Mouse (Mus musculus): ENCODE results near the gene Fam160b1.

Gene Fam160b1

DNA sequence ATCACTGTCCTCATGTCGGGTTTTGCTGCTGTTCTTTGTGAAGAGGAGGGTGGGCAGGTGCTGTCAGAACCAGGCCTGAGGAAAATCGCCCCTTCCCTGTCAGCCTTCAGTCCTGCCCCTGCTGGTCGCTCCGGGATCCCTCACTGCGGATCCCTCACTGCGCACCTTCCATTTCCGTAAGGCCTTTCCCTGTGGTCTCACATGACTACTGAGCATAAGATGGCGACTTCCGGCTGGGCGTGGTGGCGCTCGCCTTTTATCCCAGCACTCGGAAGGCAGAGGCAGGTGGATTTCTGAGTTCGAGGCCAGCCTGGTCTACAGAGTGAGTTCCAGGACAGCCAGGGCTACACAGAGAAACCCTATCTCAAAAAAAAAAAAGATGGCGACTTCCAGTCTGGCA lies 64.8 kb downstream of the Fam160b1 start:
- DNase-seq (ENCODE audit: low spot score in 2 of 2) = no peak

DNA sequence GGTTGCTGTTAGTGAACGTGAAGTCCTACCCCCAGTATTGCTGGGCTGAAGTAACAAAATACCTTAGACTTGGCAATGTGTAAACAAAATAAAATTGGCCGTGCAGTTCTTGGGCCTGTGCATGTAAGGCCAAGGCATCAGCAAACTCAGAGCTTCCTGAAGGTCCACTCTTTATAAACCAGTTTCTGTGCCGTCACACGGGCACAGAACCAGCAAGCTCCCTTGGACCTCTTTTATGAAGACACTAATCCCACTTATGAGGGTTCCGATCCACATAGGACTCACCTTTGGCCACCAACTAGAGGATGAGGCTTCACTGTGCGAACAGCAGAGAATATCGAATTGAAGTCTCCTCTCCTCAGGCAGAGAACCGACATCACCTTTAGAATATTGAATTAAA lies 66.4 kb downstream of the Fam160b1 start:
- no peak for DNase-seq (ENCODE audit: low spot score in 2 of 2)

DNA sequence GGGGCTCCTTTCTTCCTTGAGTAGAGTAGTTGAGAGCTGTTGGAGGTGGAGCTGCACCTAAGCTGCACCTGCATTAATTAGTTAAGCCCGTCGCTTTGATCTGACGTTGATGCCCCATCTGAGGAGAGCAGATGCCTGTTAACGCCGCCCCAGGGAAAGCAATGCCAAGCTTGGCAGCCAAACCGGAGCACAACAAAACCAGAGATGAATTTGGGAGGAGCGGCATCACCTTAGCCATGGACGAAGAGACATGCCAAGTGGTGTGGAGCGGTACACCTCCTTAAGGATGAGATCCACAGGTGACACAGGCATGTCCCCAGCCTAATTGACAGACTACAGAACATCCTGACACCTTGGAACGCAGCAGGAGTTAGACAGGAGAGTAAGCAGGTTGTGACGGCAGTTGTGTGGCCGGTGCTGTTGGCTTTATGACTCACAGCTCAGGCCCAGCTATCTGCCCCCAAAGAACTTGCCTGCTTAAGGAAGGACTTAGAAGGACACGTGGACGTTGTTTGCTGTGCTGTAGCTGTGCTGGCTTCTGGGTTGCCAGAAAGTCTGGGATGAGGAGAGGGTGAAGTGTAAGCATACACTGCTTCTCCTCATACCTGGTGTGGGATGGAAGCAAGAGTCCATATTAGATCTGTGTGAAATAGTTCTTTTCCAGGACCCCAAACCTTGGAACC lies 67.4 kb downstream of the Fam160b1 start:
- DNase-seq (ENCODE audit: low spot score in 2 of 2) = no peak

DNA sequence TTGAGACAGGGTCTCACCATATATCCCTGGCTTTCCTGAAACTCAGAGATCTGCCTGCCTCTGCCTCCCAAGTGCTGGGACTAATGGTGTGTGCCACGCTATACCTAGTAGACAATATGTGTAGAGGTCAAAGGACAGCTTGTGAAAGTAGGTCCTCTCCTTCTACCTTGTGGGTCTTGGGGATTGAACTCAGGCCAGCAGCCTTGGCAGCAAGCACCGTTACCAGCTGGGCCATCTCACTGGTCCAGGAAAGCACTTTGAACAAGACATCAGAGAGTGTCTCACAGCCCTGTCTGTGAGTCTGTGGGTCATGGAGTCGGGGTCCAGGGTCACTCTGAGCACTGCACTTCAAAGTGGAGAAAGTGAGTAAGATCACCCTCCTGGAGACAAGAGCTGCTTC lies 68.2 kb downstream of the Fam160b1 start:
- DNase-seq (ENCODE audit: low spot score in 2 of 2) = no peak

DNA sequence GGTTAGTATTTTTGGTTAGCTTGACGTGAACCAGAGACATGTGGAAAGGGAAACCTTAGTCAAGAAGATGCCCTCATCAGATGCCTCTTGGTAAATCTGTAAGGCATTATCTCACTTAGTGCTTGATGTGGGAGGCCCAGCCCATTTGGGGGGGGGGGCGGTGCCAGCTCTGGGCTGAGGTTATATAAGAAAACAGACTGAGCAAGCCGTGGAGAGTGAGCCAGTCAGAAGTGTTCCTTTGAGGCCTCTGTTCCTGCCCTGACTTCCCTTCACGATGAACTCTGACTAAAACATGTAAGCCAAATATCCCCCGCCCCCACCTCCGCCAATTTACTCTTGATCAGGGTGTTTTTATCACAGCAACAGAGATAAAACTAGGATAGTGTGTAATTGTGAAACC lies 69.4 kb downstream of the Fam160b1 start:
- peak in 1 of 2 experiments; percentile 26 for DNase-seq (ENCODE audit: low spot score in 2 of 2)

DNA sequence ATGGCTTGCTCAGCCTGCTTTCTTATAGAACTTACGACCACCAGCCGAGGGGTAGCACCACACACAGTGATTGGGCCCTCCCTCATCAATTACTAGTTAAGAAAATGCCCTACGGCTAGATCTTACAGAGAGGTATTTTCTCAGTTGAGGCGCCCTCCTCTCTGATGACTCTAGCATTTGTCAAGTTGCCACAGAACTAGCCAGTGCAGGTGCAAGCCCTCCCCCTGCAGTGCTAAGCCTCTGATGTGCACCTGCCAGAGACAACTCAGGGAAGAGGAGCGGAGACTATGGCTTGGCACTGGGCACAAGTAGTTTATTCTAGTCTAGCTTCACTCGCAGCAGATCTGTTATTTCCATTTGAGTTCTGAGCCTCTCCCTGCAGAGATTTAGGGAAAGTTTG lies 71.0 kb downstream of the Fam160b1 start:
- no peak for DNase-seq (ENCODE audit: low spot score in 2 of 2)

DNA sequence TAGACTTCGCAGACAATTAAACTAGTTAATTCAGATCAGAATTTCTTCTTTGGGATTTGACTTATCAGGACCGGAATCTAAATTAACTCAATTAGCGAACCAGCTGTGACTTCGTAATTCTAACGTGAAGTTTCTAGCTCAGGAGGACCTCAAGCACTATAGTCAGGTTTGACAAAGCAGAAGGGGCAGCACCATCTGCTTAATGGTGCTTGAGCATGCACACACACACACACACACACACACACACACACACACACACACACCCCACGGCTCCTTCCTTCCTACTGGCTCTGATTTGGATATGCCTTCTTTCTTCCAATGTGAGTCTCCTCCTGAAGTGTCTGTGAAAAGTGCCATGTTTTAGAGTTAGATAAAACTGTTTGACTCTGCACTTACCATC lies 73.5 kb downstream of the Fam160b1 start:
- DNase-seq (ENCODE audit: low spot score in 2 of 2) = no peak

DNA sequence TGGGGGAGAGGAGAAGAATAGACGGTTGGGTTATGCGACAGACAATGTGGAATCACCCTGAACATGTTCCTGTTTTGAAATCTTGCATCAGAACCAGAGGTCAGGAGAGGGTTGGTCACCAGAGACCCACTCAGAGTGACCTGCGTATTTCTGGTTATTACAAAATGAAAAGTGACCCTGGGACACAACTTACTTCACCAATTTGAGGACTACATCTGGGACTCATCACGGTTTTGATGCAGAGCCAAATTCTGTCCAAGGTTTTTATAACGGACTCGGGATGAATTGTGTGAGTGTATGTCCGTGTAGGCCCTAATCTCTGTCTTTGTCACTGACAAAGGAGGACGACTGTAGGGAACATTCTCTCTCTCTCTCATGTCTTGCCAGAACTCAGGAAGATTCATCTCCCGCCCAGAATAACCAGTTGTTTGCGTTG lies 76.1 kb downstream of the Fam160b1 start:
- no peak for DNase-seq (ENCODE audit: low spot score in 2 of 2)

DNA sequence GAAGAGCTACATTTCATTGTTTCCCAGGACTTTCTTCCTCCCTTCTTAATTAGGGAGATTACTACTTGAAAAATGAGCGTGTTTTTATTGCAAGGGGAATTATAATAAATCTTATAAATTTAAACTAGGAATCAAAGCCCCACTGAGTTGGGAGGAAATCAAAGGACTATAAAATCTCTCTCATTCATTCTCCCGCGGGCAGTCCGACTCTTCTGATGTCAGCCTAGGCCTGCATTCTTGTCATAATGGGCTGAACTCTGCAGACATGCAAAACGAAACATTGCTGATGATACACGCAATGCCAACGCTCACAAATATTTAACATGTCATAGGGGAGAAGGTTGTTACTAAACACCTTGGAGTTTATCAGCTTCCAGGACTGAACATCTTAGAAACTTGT lies 76.6 kb downstream of the Fam160b1 start:
- no peak for DNase-seq (ENCODE audit: low spot score in 2 of 2)
